Mouse (Mus musculus) adrenal gland, adult 2 months (tissue): ENCODE measurements around the gene Disc1. TPM values are rescaled to one million over a fixed set of nuclear protein-coding genes. Genes with fewer than 3 reads are reported as not detected.
A peak's percentile ranks its signal among the peaks of the same experiment; 100 is the strongest.

Source experiments
- DNase-seq: peaks from one replicate; pipeline ENCODE4 v3.0.0; 2021
- polyA plus RNA-seq: library from polyadenylated mRNA; depleted of rRNA; stranded (reverse); fragments of >200 nt; gene quantifications from 2 replicates; pipeline ENCODE4 v1.2.3, GENCODE M21; 2012
- total RNA-seq, 2 experiments: library from RNA; stranded (reverse); gene quantifications; 2 replicates each; pipeline ENCODE4 v1.2.3; 2021

The Disc1 gene
- total and polyA plus RNA-seq, 3 experiments, result 0.79 to 1.8 (median 1.2) TPM

GRCm38 (mm10) chr8:125183548-125184451, 129.8 kb downstream of the Disc1 start:
- peak; percentile 85 for DNase-seq

- DNase-seq, result no peak
These were observed 130.4 kb downstream of the Disc1 start for GRCm38 (mm10) chr8:125184452-125184817.

DNA sequence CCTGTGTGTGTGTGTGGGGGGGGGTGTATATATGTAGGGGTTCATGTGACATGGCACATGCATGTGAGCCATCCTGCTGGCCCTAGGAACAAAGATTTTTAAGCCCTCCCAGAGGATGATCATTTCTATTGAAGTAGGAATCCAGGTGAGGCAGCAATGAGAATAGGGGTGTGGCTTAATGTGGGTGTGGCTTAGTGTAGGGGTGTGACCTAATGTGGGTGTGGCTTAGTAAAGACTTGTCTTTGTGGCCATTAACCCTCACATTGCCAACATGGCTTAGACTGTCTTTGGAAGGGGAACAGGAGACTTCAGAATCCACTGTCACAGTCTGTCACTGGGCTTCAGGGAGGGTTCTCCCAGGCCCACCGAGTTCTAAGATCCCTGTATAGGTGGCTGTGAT, 130.9 kb downstream of the Disc1 start:
- DNase-seq, result no peak

GRCm38 (mm10) chr8:125187044-125187443, 133.0 kb downstream of the Disc1 start:
- DNase-seq, result no peak

DNA sequence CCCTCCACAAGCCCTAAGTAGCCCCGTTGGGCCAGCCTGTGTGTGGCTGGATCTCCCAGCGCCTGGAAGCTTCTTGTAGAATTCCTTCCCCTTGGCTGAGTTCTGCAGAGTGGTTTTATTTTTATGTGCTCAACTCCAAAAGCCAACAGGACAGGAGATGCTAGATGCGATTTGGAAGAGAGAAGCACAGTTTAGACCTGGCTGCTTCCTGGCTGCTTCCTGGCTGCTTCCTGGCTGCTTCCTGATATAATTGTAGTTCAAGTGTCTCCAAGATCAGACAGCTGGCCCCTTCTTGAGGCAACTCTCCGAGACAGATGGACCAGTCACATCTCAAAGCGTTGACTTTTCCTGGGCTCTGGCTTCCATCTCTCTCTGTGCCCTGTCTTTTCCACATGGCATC, 139.7 kb downstream of the Disc1 start:
- no peak for DNase-seq

DNA sequence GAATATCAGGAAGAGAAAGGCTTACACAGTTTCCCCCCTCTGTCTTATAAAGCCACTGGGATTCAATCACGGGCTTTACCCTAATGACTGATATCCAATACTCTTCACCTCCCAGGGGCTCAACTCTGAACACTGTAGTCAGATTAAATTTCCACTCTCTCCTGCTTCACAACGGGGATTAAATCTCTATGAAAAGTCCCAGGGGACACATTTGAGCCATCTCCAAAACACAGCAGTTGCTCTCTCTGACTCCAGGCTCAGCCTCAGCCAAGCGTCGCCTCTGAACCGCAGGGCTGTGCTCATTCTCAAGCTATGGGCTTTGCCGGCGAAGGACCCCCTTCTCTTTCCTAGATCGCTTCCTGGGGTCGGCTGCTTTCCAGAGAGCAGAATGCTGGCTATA, 141.1 kb downstream of the Disc1 start:
- no peak for DNase-seq

DNA sequence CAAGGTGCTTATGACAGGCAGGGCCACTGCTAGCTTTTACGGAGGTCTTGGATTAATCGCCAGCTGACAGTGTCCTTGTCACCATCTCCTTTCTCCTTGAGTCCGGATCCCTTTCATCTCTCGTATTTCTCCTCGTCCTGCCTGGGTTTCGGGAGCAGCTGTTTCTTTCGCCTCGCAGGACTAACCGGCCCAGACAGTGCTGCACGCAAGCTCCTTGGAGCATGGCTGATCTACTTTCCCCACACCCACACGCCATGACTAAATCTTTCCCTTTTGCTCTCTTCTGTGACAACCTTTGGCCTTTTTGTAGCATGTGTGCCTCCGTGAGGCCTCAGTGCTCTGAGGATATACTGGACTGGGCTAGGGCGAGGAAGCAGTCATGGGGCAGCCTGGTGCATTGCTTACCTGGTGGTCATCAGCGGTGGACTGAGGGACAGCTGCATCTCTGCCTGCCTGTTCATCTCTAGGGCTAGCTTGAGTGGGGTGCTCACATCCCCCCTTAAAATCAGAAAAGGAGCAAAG, 142.6 kb downstream of the Disc1 start:
- no peak for DNase-seq

GRCm38 (mm10) chr8:125197341-125198002, 143.5 kb downstream of the Disc1 start:
- DNase-seq, result no peak

- no peak for DNase-seq
These were observed 144.6 kb downstream of the Disc1 start for GRCm38 (mm10) chr8:125198420-125199196.

GRCm38 (mm10) chr8:125199197-125199939, 145.4 kb downstream of the Disc1 start:
- no peak for DNase-seq

DNA sequence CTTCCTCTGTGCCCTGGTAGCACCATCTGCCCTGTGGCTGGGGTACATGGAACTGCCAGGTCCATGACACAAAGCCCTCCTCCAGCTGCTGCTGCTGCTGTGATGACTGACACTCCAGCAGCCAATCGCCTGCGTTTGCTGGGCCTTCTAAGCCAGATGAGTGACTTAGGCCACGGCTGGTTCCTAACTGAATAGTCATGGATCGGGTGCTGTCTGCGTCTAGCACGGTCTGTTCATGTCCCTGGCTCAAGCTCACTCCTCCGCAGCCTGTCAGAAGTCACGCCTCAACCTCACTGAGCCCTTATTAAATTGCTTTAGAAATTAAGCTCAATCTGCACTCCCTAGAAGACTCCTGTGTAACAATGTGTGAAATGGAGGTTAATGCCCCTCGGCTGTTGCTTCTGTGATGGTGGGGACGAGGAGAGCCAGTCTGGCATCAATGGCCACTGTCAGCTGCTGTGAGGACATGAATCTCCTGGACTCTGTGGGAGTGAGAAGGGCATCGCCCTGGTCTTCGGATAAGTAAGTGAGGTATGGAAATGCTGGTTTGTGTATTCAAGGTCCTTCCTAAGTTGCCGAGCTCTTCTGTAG, 146.4 kb downstream of the Disc1 start:
- no peak for DNase-seq

- DNase-seq, result no peak
These were observed 147.7 kb downstream of the Disc1 start for GRCm38 (mm10) chr8:125201650-125202049.

DNA sequence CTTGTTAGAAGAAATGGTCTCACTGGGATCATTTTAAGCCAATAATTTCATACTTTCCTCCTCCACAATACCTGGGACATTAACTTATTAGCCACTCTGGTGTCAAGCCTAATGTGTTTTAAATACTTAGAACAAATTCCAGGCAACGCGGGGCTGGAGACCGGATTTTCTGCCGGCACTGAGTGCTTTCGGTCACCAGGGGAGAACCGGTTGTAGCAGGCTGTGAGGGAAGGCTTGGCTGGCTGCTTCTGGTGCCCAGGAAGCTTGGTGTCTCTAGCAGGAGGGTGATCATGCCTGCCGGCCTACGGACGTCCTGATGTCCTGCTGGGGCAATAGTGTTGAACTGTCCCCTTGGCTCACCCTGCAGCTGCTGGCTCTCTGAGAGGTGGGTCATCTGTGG, 149.0 kb downstream of the Disc1 start:
- DNase-seq, result no peak

GRCm38 (mm10) chr8:125205556-125205955, 151.6 kb downstream of the Disc1 start:
- DNase-seq, result no peak

DNA sequence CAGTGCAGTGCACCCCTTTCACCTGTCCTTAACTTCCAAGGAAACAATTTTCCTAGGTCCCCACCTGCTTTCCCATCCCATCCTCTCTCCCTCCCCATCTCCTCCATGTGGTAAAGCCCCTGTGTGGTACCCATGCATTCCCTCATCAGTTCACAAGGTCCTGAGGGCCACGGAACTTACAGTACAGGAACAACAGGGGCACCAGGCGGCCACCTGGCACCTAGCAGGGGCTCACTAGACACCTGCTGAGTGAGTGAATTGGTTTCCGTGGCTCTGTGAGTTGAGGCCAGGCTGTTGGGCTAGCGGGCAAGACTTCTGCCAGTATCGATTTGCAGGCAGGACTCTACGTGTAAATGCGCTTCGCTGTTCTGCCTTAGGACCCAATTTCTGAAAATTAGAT, 152.4 kb downstream of the Disc1 start:
- DNase-seq, result no peak

DNA sequence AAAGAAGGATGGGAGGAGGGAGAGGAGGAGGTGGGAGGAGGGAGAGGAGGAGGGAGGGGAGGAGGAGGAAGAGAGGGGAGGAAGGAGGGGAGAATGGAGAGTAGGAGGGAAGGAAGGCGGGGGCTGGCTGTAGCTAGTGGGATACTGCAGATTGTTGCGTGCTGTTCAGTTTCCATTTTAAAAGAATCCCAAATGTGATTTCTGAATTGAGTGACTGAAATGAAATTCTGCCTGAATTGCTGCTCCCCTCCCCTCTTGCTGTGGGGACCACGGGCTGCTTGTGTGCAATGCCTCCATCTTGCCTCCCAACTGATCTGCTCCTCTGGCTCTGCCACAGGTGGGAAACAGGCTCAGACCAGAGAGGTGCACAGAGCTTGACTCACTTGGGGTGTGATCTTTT, 153.0 kb downstream of the Disc1 start:
- no peak for DNase-seq

GRCm38 (mm10) chr8:125212619-125213167, 158.7 kb downstream of the Disc1 start:
- DNase-seq, result no peak

DNA sequence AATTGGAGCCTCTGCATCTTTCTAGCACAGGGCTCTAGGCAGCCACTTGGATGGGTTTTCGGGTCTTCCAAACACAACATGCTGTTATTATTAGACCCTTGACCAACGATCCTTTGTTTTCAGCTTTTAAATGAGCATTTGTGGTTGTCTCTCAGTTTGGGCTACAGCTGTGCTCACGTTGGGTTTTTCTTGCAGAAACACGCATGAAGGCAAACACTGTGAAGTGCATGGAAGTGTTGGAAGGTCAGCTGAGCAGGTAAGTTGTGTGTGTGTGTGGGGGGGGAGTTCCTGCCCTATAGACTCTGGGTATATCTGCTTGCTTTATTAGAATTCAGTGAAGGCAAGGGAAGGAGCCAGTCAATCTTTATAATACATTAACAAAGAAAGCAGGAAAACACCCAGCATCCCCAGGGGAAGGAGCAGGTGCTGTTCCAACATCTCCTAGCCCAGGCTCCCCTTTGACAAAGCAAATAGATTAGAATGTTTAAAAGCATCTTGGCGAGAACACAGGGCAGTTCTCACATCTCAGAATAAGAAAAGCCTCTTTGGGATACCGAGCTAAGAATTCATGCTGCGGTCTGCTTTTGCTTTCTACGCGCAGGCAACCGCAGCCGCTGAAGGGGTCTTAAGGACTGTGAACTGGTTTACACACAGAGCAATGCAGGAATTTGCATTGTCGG, 164.0 kb downstream of the Disc1 start:
- DNase-seq, result no peak

- no peak for DNase-seq
These were observed 164.7 kb downstream of the Disc1 start for GRCm38 (mm10) chr8:125218669-125219068.

- peak; percentile 36 for DNase-seq
These were observed 166.6 kb downstream of the Disc1 start for GRCm38 (mm10) chr8:125220608-125221007.
